Mouse (Mus musculus): ENCODE results near the gene Iscu.

GRCm38 (mm10) chr5:113755347-113756030 lies 17.1 kb upstream of the Iscu start:
- TF ChIP-seq CTCF (IDR thresholded peaks at IDR 0.05; ENCODE audit: control insufficient read depth, insufficient read depth, insufficient replicate concordance, low read depth, low read length), result no peak
- TF ChIP-seq POLR2A (IDR thresholded peaks at IDR 0.05; ENCODE audit: control insufficient read depth, low read depth, low read length), result no peak
